Mouse (Mus musculus) cortical plate, adult 2 months (tissue): ENCODE results near the gene Gm4871.

ENCODE experiments used
- CTCF ChIP-seq: fragments of 200-500 bp; IDR thresholded peaks from 2 replicates; pipeline ENCODE4 v1.5.1; 2011; ENCODE audit warnings: mild to moderate bottlenecking, control low read depth, low read length; ENCODE audit not compliant: insufficient read depth; ENCODE audit errors: extremely low read depth
- POLR2A ChIP-seq: fragments of 200-500 bp; IDR thresholded peaks from 2 replicates; pipeline ENCODE4 v1.6.1; 2011; ENCODE audit warnings: mild to moderate bottlenecking, low read length, control low read depth; ENCODE audit not compliant: insufficient read depth; ENCODE audit errors: extremely low read depth

- no peak for TF ChIP-seq CTCF
- TF ChIP-seq POLR2A: no peak
These were observed 23.5 kb downstream of the Gm4871 start for GRCm38 (mm10) chr5:145008878-145009659.
